Mouse (Mus musculus) MEL (cell line): ENCODE measurements around the gene Slc38a4. TPM values are rescaled to one million over a fixed set of nuclear protein-coding genes. Genes with fewer than 3 reads are reported as not detected.

Experiments
- DNase-seq: peaks from one replicate; pipeline ENCODE4 v3.0.0; 2011; ENCODE audit warnings: low read depth, low spot score
- H3K27ac ChIP-seq: 2 replicates; pipeline ENCODE4 v1.5.1; 2012; ENCODE audit warnings: low read depth, mild to moderate bottlenecking, control low read depth, low read length, moderate library complexity; ENCODE audit not compliant: control insufficient read depth
- H3K27me3 ChIP-seq, 2 experiments: fragments of 150-350 bp in 1 of 2; sonication (generic) in 1 of 2; 2 replicates each; pipeline ENCODE4 v1.6.1; 2012; ENCODE audit warnings: low read length in 2 of 2, mild to moderate bottlenecking in 2 of 2, improper control_type of control experiment in 1 of 2, moderate library complexity in 1 of 2; ENCODE audit not compliant: insufficient read depth in 2 of 2, control insufficient read depth in 1 of 2
- H3K36me3 ChIP-seq, 2 experiments: 2 replicates each; pipeline ENCODE4 v1.6.1; 2012 to 2014; ENCODE audit warnings: low read length in 2 of 2, improper control_type of control experiment in 1 of 2, inconsistent platforms in 1 of 2, mild to moderate bottlenecking in 1 of 2; ENCODE audit not compliant: insufficient read depth in 2 of 2, control insufficient read depth in 1 of 2
- H3K4me1 ChIP-seq, 2 experiments: fragments of 150-350 bp in 1 of 2; sonication (generic) in 1 of 2; 2 replicates each; pipeline ENCODE4 v1.6.1; 2012; ENCODE audit warnings: low read length in 2 of 2, improper control_type of control experiment in 1 of 2, mild to moderate bottlenecking in 1 of 2; ENCODE audit not compliant: insufficient read depth in 2 of 2, control insufficient read depth in 1 of 2
- H3K4me3 ChIP-seq, 2 experiments: fragments of 150-350 bp in 1 of 2; sonication (generic) in 1 of 2; 2 replicates each; pipeline ENCODE4 v1.5.1; 2012; ENCODE audit warnings: low read depth in 2 of 2, low read length in 2 of 2, mild to moderate bottlenecking in 2 of 2, moderate library complexity in 2 of 2, control low read depth in 1 of 2, improper control_type of control experiment in 1 of 2; ENCODE audit not compliant: control insufficient read depth in 1 of 2, insufficient read depth in 1 of 2
- H3K79me2 ChIP-seq: 2 replicates; pipeline ENCODE4 v1.6.1; 2012; ENCODE audit warnings: mild to moderate bottlenecking, low read length, moderate library complexity; ENCODE audit not compliant: control insufficient read depth, poor library complexity, insufficient read depth
- H3K9ac ChIP-seq: 2 replicates; pipeline ENCODE4 v1.6.1; 2012; ENCODE audit warnings: low read depth, mild to moderate bottlenecking, control low read depth, low read length, moderate library complexity; ENCODE audit not compliant: control insufficient read depth, poor library complexity, severe bottlenecking
- H3K9me3 ChIP-seq: fragments of 150-350 bp; sonication (generic); replicated peaks from 2 replicates; pipeline ENCODE4 v1.6.1; 2012; ENCODE audit warnings: mild to moderate bottlenecking, low read length, improper control_type of control experiment, moderate library complexity; ENCODE audit not compliant: insufficient read depth
- CHD2 ChIP-seq: IDR thresholded peaks from 2 replicates; pipeline ENCODE4 v1.6.1; 2011; ENCODE audit warnings: low read length, improper control_type of control experiment
- CTCF ChIP-seq, 3 experiments: IDR thresholded peaks in 2 of 3; conservative IDR thresholded peaks in 1 of 3; 2 replicates each; pipeline ENCODE4 v1.5.1; 2011 to 2012; ENCODE audit warnings: low read length in 3 of 3, low read depth in 2 of 3, mild to moderate bottlenecking in 2 of 3, improper control_type of control experiment in 1 of 3, inconsistent platforms in 1 of 3, mixed read lengths in 1 of 3, moderate library complexity in 1 of 3; ENCODE audit not compliant: control insufficient read depth in 1 of 3, insufficient read depth in 1 of 3, poor library complexity in 1 of 3, severe bottlenecking in 1 of 3
- ELF1 ChIP-seq: IDR thresholded peaks from 2 replicates; pipeline ENCODE4 v1.6.1; 2014; ENCODE audit warnings: low read depth, mild to moderate bottlenecking, inconsistent platforms, low read length, improper control_type of control experiment, moderate library complexity
- EP300 ChIP-seq, 2 experiments: IDR thresholded peaks; 2 replicates each; pipeline ENCODE4 v1.6.1; 2011; ENCODE audit warnings: improper control_type of control experiment in 2 of 2, low read length in 2 of 2, low read depth in 1 of 2, mild to moderate bottlenecking in 1 of 2
- GATA1 ChIP-seq: IDR thresholded peaks from 2 replicates; pipeline ENCODE4 v1.6.1; 2011; ENCODE audit warnings: low read depth, low read length, improper control_type of control experiment
- JUND ChIP-seq: IDR thresholded peaks from 2 replicates; pipeline ENCODE4 v1.6.1; 2011; ENCODE audit warnings: low read depth, mild to moderate bottlenecking, improper control_type of control experiment, low read length
- MAFK ChIP-seq: IDR thresholded peaks from 2 replicates; pipeline ENCODE4 v1.6.1; 2011; ENCODE audit warnings: low read depth, mild to moderate bottlenecking, low read length, improper control_type of control experiment, borderline replicate concordance
- MAX ChIP-seq: IDR thresholded peaks from 2 replicates; pipeline ENCODE4 v1.6.1; 2011; ENCODE audit warnings: low read length, improper control_type of control experiment
- MAZ ChIP-seq: IDR thresholded peaks from 2 replicates; pipeline ENCODE4 v1.6.1; 2012; ENCODE audit warnings: low read depth, mild to moderate bottlenecking, inconsistent platforms, low read length, improper control_type of control experiment
- MEF2A ChIP-seq: IDR thresholded peaks from 2 replicates; pipeline ENCODE4 v1.6.1; 2014; ENCODE audit warnings: low read depth, mild to moderate bottlenecking, inconsistent platforms, low read length, improper control_type of control experiment; ENCODE audit not compliant: poor library complexity, insufficient replicate concordance, severe bottlenecking; ENCODE audit errors: extremely low read depth
- MXI1 ChIP-seq: IDR thresholded peaks from 2 replicates; pipeline ENCODE4 v1.6.1; 2011; ENCODE audit warnings: mild to moderate bottlenecking, low read depth, low read length, improper control_type of control experiment
- MYC ChIP-seq: IDR thresholded peaks from 2 replicates; pipeline ENCODE4 v1.6.1; 2011; ENCODE audit warnings: low read depth, mild to moderate bottlenecking, low read length, improper control_type of control experiment, moderate library complexity
- POLR2A ChIP-seq, 2 experiments: IDR thresholded peaks; 2 replicates each; pipeline ENCODE4 v1.6.1; 2011 to 2012; ENCODE audit warnings: low read length in 2 of 2, mild to moderate bottlenecking in 2 of 2, control low read depth in 1 of 2, improper control_type of control experiment in 1 of 2, low read depth in 1 of 2, moderate library complexity in 1 of 2; ENCODE audit not compliant: control insufficient read depth in 1 of 2, insufficient read depth in 1 of 2, poor library complexity in 1 of 2
- RAD21 ChIP-seq: IDR thresholded peaks from 2 replicates; pipeline ENCODE4 v1.6.1; 2011; ENCODE audit warnings: mild to moderate bottlenecking, low read depth, low read length, improper control_type of control experiment
- RCOR1 ChIP-seq: IDR thresholded peaks from 2 replicates; pipeline ENCODE4 v1.6.1; 2012; ENCODE audit warnings: low read depth, mild to moderate bottlenecking, inconsistent platforms, low read length, improper control_type of control experiment
- SIN3A ChIP-seq: IDR thresholded peaks from 2 replicates; pipeline ENCODE4 v1.6.1; 2012; ENCODE audit warnings: low read length, improper control_type of control experiment, inconsistent platforms
- SMC3 ChIP-seq: IDR thresholded peaks from 2 replicates; pipeline ENCODE4 v1.6.1; 2011; ENCODE audit warnings: low read depth, low read length, improper control_type of control experiment
- TAL1 ChIP-seq: IDR thresholded peaks from 2 replicates; pipeline ENCODE4 v1.6.1; 2012; ENCODE audit warnings: mild to moderate bottlenecking, inconsistent platforms, low read length, moderate library complexity, mixed read lengths
- UBTF ChIP-seq: IDR thresholded peaks from 2 replicates; pipeline ENCODE4 v1.6.1; 2012; ENCODE audit warnings: low read depth, mild to moderate bottlenecking, inconsistent platforms, low read length, improper control_type of control experiment, moderate library complexity, borderline replicate concordance; ENCODE audit not compliant: insufficient read depth
- USF1 ChIP-seq: IDR thresholded peaks from 2 replicates; pipeline ENCODE4 v1.6.1; 2014; ENCODE audit warnings: low read depth, mild to moderate bottlenecking, inconsistent platforms, low read length, improper control_type of control experiment, moderate library complexity
- USF2 ChIP-seq, 2 experiments: IDR thresholded peaks; 2 replicates each; pipeline ENCODE4 v1.6.1; 2011 to 2012; ENCODE audit warnings: improper control_type of control experiment in 2 of 2, low read length in 2 of 2, borderline replicate concordance in 1 of 2, inconsistent platforms in 1 of 2, low read depth in 1 of 2, mild to moderate bottlenecking in 1 of 2; ENCODE audit not compliant: insufficient read depth in 1 of 2
- ZKSCAN1 ChIP-seq: IDR thresholded peaks from 2 replicates; pipeline ENCODE4 v1.6.1; 2012; ENCODE audit warnings: low read depth, mild to moderate bottlenecking, inconsistent platforms, low read length, improper control_type of control experiment, moderate library complexity
- ZMIZ1 ChIP-seq: IDR thresholded peaks from 2 replicates; pipeline ENCODE4 v1.6.1; 2012; ENCODE audit warnings: low read depth, mild to moderate bottlenecking, inconsistent platforms, low read length, improper control_type of control experiment, moderate library complexity
- ZNF384 ChIP-seq: IDR thresholded peaks from 2 replicates; pipeline ENCODE4 v1.6.1; 2012; ENCODE audit warnings: low read depth, mild to moderate bottlenecking, inconsistent platforms, low read length, improper control_type of control experiment
- polyA plus RNA-seq, 2 experiments: library from polyadenylated mRNA; stranded (reverse) in 1 of 2; unstranded in 1 of 2; fragments of >175 nt in 1 of 2; fragments of >200 nt in 1 of 2; gene quantifications; 2 replicates each; pipeline versions ENCODE4 v1.2.1 to v1.2.4; 2012; ENCODE audit warnings: low replicate concordance in 2 of 2, low read depth in 1 of 2; ENCODE audit not compliant: insufficient read length in 2 of 2, insufficient read depth in 1 of 2, missing spikeins in 1 of 2
- total RNA-seq: library from RNA; depleted of rRNA; stranded (reverse); fragments of 300-350 nt; gene quantifications from 2 replicates; pipeline ENCODE4 v1.2.3, GENCODE M21; 2012

The Slc38a4 gene
- total and polyA plus RNA-seq, 3 experiments, result not detected

DNA sequence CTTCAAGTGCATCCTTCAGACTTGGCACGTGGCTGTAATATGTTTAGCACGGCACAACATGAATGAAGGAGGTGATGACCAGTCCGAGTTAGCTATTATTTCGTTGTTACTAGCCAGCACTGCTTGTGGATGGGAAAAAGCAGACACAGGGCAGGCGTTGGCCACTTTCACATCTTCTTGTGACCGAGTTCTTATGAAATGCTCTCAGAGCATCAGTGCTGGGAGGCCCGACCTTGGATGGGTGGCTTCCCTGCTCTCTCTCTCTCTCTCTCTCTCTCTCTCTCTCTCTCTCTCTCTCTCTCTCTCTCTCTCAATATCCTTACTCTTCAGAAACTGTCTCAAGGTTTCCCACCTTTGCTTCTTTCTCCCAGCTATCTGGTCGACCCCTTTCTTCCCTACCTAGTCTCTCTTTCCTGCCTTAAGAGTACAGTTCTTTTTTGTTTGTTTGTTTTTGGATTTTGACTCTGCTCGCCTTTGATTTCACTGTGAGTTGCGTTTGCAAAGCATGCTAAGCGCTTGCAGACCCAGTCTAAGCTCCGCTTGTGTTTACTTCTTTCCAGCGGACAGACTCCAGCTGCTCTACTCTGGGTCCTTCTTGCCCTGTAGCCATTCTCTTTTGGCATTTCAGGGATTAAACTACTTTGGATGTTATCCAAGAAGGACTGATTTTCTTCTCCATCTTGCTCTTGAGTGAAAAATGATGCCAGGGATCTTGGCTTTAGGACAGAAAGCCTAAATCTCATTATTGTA, 72.0 kb downstream of the Slc38a4 start:
- no peak overlapping the region for H3K27ac ChIP-seq
- H3K4me3 ChIP-seq, result no peak overlapping the region
- no peak overlapping the region for H3K9ac ChIP-seq
- no peaks in the 10 kb centered on the region for H3K27me3 ChIP-seq
- H3K36me3 ChIP-seq, result no peaks in the 10 kb centered on the region
- no peak for DNase-seq
- H3K4me1 ChIP-seq, result no peaks in the 10 kb centered on the region
- no peaks in the 10 kb centered on the region for H3K9me3 ChIP-seq
- H3K79me2 ChIP-seq, result no peaks in the 10 kb centered on the region
- TF ChIP-seq POLR2A (IDR thresholded peaks at IDR 0.05; ENCODE audit: control insufficient read depth in 1 of 2, insufficient read depth in 1 of 2, low read depth in 1 of 2, low read length in 2 of 2, poor library complexity in 1 of 2) (no peak), SMC3 (no peak), ELF1 (no peak), MYC (no peak), CTCF (IDR thresholded peaks at IDR 0.05 in 2 of 3, conservative IDR thresholded peaks at IDR 0.05 in 1 of 3; ENCODE audit: control insufficient read depth in 1 of 3, insufficient read depth in 1 of 3, low read depth in 2 of 3, low read length in 3 of 3, poor library complexity in 1 of 3, severe bottlenecking in 1 of 3) (no peak), USF2 (IDR thresholded peaks at IDR 0.05; ENCODE audit: borderline replicate concordance in 1 of 2, insufficient read depth in 1 of 2, low read depth in 1 of 2, low read length in 2 of 2) (no peak), MAX (no peak), SIN3A (no peak), RCOR1 (no peak), RAD21 (no peak), JUND (no peak), EP300 (IDR thresholded peaks at IDR 0.05; ENCODE audit: low read depth in 1 of 2, low read length in 2 of 2) (no peak), MAFK (no peak)

DNA sequence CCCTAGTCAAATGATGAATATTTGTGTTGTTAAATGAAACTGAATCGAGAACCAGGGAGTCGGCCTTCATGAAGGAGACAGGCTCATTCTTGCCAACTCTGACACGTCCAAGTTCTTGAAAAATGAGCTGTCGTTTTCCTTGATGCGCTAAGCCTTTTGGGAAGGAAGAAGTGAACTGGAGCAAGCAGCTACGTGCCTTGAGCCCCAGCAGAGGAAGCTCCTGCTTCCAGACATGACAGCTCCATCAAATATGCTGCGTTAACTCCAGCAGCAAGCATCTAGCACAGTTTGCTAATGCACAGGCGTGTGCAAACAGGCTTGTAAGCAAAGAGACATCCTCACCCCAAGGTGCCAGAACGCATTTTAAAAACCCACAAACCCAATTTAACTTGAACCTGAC, 80.6 kb downstream of the Slc38a4 start:
- no peaks in the 10 kb centered on the region for H3K27me3 ChIP-seq
- no peaks in the 10 kb centered on the region for H3K4me1 ChIP-seq
- TF ChIP-seq CTCF (IDR thresholded peaks at IDR 0.05 in 2 of 3, conservative IDR thresholded peaks at IDR 0.05 in 1 of 3; ENCODE audit: control insufficient read depth in 1 of 3, insufficient read depth in 1 of 3, low read depth in 2 of 3, low read length in 3 of 3, poor library complexity in 1 of 3, severe bottlenecking in 1 of 3) (no peak), MAZ (no peak), RCOR1 (no peak), MEF2A (no peak), USF2 (IDR thresholded peaks at IDR 0.05; ENCODE audit: borderline replicate concordance in 1 of 2, insufficient read depth in 1 of 2, low read depth in 1 of 2, low read length in 2 of 2) (no peak), ZNF384 (no peak), EP300 (IDR thresholded peaks at IDR 0.05; ENCODE audit: low read depth in 1 of 2, low read length in 2 of 2) (no peak), TAL1 (no peak), USF1 (no peak), CHD2 (no peak), MAFK (no peak), ZKSCAN1 (no peak), ZMIZ1 (no peak), MXI1 (no peak), GATA1 (no peak), POLR2A (IDR thresholded peaks at IDR 0.05; ENCODE audit: control insufficient read depth in 1 of 2, insufficient read depth in 1 of 2, low read depth in 1 of 2, low read length in 2 of 2, poor library complexity in 1 of 2) (no peak), UBTF (no peak), SIN3A (no peak)
- TF ChIP-seq, all 39 proteins: peak for 0
- Histone ChIP-seq H3K36me3 (no peaks in the 10 kb centered on the region), H3K27ac (no peak overlapping the region), H3K9ac (no peak overlapping the region), H3K9me3 (no peaks in the 10 kb centered on the region), H3K79me2 (no peaks in the 10 kb centered on the region), H3K4me3 (no peak overlapping the region)
- no peak for DNase-seq
